Mouse (Mus musculus): Measurements from ENCODE around the gene Setd3.

Gene Setd3

DNA sequence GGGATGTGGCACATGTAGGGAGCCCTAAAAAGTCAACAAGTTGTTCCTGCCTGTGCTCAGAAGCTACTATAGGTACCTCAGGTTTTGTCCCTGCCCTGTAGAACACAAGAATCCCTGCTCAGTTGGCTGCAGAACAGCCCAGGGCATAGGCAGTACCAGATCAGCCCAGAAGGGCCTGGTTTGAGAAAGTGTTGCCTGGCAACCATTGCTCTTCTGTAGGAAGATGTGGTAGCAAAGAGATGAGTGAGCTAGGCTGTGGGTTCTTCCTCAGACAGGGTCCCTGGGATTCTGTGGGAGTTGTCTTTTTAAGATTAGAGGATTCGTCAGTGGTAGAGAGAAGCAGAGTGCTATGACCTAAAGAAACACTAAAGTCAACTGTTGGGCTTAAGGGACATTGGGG is 21.0 kb upstream of the Setd3 start:
- DNase-seq (ENCODE audit: low spot score): no peak

DNA sequence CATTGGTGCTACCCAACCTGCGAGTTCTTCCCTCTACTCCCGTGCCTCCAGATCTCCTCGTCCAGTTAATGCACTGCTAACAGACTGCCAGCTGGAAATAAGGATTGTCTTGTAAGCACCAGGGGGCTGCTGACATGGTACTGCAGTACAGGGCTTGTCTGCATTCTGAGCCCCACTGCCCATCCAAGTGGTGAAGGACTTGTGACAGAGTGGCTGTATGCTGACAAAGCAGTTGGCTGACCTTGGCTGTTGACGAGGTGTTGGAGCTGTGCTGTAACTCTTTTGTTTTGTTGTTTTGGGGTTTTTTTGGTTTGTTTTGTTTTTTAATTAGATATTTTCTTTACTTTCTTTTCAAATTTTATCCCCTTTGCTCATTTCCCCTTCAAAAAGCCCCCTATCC is 19.3 kb upstream of the Setd3 start:
- no peak for DNase-seq (ENCODE audit: low spot score)

DNA sequence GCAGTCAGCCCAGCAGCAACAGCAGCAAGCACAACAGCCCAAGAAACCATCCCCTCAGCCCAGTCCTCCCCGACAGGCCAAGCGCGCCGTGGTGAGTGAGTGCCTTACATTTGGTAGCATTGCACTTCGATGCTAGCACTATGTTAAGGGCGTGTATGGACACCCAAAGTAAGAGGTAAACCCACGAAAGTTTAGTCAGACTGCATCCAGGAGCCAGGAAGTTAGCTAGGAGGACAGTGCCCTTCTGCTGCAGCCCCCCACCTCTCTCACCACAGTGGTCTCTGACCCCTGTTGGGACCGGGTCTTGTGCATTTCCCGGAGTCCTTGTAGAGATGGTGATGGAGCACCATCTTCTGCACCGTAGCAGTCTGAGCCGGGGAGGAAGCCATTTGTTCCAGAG is 16.6 kb upstream of the Setd3 start:
- no peak for DNase-seq (ENCODE audit: low spot score)

- no peak for DNase-seq (ENCODE audit: low spot score)
Observed at GRCm38 (mm10) chr12:108193878-108194277, 14.8 kb upstream of the Setd3 start.

DNA sequence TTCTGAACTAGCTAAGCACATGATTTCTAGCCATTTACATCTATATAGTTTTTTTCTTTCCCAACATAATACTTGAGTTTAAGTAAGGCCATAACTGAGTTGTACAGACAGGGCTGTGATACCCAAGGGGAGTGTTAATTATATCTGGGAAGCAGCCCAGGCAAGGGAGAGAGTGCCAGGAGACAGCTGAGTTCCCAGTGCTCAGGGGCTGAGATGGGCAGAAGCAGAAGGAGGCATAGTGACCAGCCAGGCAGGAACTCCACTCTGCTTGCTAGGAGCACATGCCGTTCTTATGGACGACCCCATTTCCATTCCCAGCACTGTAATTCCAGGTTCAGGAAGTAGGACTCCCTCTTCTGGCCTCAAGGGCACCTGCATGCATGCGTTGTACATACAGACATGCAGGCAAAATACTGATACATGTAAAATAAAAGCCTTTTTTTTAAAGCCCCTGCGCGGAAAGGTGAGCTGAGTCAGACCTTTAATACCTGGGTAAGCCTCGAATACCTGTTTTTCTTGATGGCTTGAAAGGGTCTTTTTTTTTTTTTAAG is 8.5 kb upstream of the Setd3 start:
- DNase-seq (ENCODE audit: low spot score): no peak

DNA sequence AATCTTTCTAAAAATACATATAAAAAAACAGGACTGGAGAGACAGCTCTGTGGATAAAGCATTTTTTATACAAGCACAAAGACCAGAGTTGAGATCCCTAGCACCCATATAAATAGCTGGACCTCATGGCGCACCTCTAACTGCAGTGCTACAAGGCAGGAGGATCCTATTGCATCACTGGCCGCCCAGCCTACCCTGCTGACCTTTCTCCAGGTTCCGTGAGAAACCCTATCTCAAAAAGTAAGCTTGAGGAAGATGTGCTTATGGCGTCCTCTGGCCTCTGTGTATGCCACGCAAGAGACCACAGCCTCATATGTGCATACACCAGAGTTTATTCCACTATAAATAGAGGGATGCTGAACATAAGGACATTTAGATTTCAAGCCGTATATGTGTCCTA is 2.6 kb upstream of the Setd3 start:
- no peak for DNase-seq (ENCODE audit: low spot score)

- peak; percentile 99 for DNase-seq (ENCODE audit: low spot score)
Observed at GRCm38 (mm10) chr12:108179321-108180266, 480 bp upstream of the Setd3 start, which contains the start of gene Ccnk. TSS of gene Ccnk (plus strand) at chr12:108179579.

DNA sequence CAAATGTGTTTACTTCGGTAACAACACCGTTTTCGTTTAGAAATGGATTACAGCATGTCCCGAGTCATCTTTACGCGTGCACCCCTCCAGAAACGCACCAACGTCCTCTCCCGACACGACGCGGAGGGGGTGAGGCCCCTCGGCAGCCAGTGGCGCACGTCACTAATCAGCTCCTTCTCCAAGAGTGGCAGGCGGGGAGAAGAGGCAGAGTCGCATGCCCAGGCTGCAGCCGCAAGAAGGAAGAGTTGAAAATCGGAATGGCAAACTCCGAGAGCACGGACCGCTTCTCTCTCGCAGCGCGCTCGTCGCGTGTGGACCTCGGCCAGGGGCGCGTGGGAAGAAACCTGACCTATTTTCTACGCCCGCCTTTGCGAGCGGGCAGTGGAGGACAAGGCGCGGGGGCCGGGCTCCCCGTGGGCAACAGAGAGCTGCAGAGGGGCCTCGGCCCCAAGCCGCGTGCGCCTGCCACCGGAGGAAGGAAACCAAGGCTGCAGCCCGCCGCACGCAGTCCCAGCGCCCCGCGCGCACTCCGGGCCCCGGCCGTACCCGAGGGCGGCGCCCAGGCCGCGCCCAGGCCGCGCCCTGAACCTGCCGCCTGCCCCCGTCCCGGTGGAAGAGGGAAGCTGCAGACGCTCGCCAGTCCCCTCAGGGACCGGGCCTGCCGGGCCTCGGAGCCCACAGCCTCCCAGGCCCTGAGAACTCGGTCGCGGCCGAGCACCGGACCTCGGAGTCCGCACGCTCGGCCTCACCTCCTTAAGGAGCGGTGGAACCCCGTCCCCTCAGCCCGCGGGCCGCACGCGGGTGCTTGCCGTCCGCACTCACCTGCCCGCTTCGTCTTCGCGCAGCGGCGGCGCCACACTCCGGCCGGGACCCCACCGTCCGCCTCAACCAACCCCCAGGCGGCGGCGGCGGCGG is 526 bp downstream of the Setd3 start:
- DNase-seq (ENCODE audit: low spot score): peak; percentile 57

GRCm38 (mm10) chr12:108176366-108176765 is 2.7 kb downstream of the Setd3 start:
- DNase-seq (ENCODE audit: low spot score): no peak

- peak; percentile 20 for DNase-seq (ENCODE audit: low spot score)
Observed at GRCm38 (mm10) chr12:108174606-108175505, 4.3 kb downstream of the Setd3 start.

DNA sequence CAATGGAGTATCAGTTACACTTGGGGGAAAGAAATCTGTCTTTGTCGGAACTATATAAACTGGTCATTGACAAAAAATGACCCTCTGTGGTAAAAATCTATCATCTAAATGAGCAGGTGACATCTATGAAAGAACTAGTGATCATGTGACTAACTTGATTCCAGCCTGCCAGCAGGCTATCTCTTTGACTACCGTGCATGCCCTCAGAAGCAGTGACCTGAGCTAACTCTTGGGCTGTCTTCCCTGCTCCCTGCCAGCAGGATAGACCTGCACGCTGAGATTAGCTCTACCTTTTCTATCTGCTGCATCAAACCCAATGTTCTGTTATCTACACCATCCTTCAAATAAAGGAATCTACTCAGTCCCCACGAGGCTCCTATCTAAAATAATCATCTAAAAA is 6.5 kb downstream of the Setd3 start:
- no peak for DNase-seq (ENCODE audit: low spot score)

DNA sequence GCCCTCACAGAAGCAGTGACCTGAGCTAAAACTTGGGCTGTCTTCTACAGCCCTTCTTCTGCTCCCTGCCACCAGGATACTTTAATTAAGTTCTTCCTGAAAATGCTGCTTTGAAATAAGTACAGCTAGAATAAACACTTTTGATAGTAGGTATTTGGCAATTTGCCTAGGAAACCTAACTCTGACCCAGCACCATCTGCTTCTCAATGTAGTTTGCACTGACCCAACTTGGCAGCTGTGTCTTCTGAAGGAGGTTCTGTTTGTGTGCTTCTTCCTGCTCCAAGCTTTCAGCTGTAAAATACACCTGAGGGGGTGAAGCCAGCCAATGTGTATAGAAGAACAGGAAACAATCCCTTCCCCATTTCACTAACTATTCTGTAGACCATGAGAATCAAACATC is 7.8 kb downstream of the Setd3 start:
- DNase-seq (ENCODE audit: low spot score): no peak

- no peak for DNase-seq (ENCODE audit: low spot score)
Observed at GRCm38 (mm10) chr12:108170467-108170866, 8.6 kb downstream of the Setd3 start.

DNA sequence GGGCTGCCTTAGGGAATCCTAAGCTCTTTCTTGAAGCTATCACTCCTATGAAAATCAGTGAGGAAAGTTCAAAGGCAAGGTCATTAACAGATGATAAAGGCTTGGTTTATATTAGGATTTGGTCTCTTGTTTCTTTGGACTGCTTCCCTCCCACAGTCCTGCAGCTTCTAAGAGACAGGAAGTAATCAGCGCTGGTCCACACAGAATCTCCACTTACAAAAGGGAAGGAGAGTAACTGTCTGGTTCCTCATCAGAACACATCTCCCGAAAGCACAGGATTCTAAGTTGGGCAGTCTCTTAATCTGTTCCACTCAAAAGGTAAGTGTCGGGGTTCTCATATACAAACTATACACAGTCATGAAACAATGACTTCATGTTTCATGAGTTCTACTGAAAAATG is 10.2 kb downstream of the Setd3 start:
- DNase-seq (ENCODE audit: low spot score): no peak

DNA sequence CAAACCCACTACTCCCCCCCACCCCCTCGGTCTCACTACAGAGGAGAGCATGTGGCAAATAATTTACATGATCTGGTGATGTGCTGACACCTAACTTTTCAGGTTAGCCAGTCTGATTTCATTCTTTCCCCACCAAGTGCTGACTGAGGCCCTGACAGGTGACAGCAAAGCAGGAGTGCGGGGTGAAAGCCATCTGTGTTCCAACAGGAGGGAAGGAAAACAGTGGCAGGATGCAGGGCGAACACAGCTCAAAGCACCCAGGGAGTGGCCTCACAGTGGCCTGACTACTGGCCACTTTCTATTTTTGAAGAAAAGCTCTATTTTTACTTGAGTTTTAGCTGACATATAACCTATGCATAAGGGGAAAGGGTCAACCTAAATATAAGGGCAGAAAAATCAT is 15.4 kb downstream of the Setd3 start:
- no peak for DNase-seq (ENCODE audit: low spot score)

DNA sequence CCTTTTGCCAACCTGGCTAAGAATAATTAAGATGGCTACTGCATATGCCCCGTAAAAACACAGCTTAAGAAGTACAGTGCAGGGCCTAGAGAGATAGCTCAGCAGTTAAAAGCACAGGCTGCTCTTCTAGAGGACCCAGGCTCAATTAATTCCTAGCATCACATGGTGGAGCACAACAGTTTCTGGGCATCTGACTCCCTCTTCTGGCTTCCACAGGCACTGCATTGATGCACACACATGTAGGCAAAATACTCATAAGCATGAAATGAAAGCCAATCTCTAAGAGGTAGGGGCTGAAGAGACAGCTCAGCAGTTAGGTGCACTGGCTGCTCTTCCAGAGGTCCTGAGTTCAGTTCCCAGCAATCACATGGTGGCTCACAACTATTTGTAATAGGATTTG is 17.1 kb downstream of the Setd3 start:
- DNase-seq (ENCODE audit: low spot score): no peak

- no peak for DNase-seq (ENCODE audit: low spot score)
Observed at GRCm38 (mm10) chr12:108159863-108160262, 19.3 kb downstream of the Setd3 start.

GRCm38 (mm10) chr12:108152743-108153142 is 26.4 kb downstream of the Setd3 start:
- no peak for DNase-seq (ENCODE audit: low spot score)

DNA sequence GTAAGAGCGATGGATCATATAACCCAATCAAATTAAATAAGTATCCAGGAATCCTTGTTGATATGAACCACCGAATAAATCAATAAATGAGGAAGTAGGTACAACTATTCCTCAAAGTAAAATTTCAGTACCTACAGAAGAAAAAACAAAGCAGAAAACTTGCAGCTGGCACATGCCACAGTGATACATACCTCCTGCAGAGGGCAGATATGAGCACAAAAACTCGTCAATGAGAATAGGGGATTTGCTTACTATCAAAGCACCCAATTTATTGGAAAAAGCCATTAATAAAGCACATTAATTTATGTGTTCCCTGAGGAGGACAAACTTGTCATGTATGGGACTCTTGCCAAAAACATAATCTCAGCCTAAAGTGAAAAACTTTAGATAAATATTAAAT is 29.4 kb downstream of the Setd3 start:
- no peak for DNase-seq (ENCODE audit: low spot score)

GRCm38 (mm10) chr12:108145198-108145597 is 33.9 kb downstream of the Setd3 start:
- DNase-seq (ENCODE audit: low spot score): no peak
